Mouse (Mus musculus) liver, embryonic 16.5 days (tissue): ENCODE data around the gene Lcn12. TPM values are rescaled to one million over a fixed set of nuclear protein-coding genes. Genes with fewer than 3 reads are reported as not detected.

Source experiments
- ATAC-seq: fragments of 200-750 bp; cut with Nextera tagmentation; 2 replicates; pipeline ENCODE4 v1.8.0; 2017; ENCODE audit warnings: low read depth, mild to moderate bottlenecking, moderate number of reproducible peaks, moderate library complexity
- H3K27ac ChIP-seq: fragments of 300-500 bp; sonication (generic); 2 replicates; pipeline ENCODE4 v1.5.1; 2014; ENCODE audit warnings: mild to moderate bottlenecking, low read length
- H3K27me3 ChIP-seq: fragments of 300-500 bp; sonication (generic); 2 replicates; pipeline ENCODE4 v1.6.1; 2014; ENCODE audit warnings: low read depth, low read length, mixed read lengths; ENCODE audit not compliant: control insufficient read depth, insufficient read depth
- H3K36me3 ChIP-seq: fragments of 300-500 bp; sonication (generic); 2 replicates; pipeline ENCODE4 v1.6.1; 2014; ENCODE audit warnings: mild to moderate bottlenecking; ENCODE audit not compliant: control insufficient read depth, insufficient read depth
- H3K4me1 ChIP-seq: fragments of 300-500 bp; sonication (generic); 2 replicates; pipeline ENCODE4 v1.6.1; 2014; ENCODE audit warnings: low read depth, low read length, mixed read lengths; ENCODE audit not compliant: control insufficient read depth
- H3K4me2 ChIP-seq: fragments of 300-500 bp; sonication (generic); 2 replicates; pipeline ENCODE4 v1.6.1; 2014; ENCODE audit warnings: low read depth, low read length, mixed read lengths
- H3K4me3 ChIP-seq: fragments of 300-500 bp; sonication (generic); 2 replicates; pipeline ENCODE4 v1.5.1; 2014; ENCODE audit warnings: low read depth, mild to moderate bottlenecking, low read length
- H3K9ac ChIP-seq: fragments of 300-500 bp; sonication (generic); 2 replicates; pipeline ENCODE4 v1.6.1; 2014; ENCODE audit warnings: low read depth, low read length
- H3K9me3 ChIP-seq: fragments of 300-500 bp; sonication (generic); replicated peaks from 2 replicates; pipeline ENCODE4 v1.6.1; 2016; ENCODE audit warnings: low read length; ENCODE audit not compliant: control insufficient read depth
- WGBS: fragments of 180-500 bp; shearing (Covaris S2); extraction: QIAGEN DNeasy Blood & Tissue Kit; methylation state at CpG from one replicate; pipeline ENCODE4 v1.1.7; 2014; ENCODE audit not compliant: insufficient replicate concordance; 5-methylcytosine and 5-hydroxymethylcytosine counted together
- polyA plus RNA-seq: library from polyadenylated mRNA; unstranded; fragments of >200 nt; fragmentation: Nextera tagmentation; extraction: Ambion mirVana; gene quantifications from 2 replicates; pipeline ENCODE4 v1.2.1, GENCODE M21; 2015

Lcn12 gene
- not detected in 2 replicates for polyA plus RNA-seq

GRCm38 (mm10) chr2:25493476-25493961 lies at the start of gene Lcn12:
TSS of gene Lcn12 (minus strand) at chr2:25493911.
- Histone ChIP-seq H3K27me3 (no peaks in the 10 kb centered on the region), H3K27ac (no peak within 1 kb of the TSS), H3K9ac (no peak within 1 kb of the TSS), H3K9me3 (no peaks in the 10 kb centered on the region), H3K4me2 (no peak within 1 kb of the TSS), H3K4me3 (no peak within 1 kb of the TSS), H3K4me1 (peaks cover 4% of the 10 kb centered on the region; the same call in 1 of the 2 replicates), H3K36me3 (no peaks in the 10 kb centered on the region)
- ATAC-seq: no peak
- 65% methylated on average over 5 of the region's 5 CpGs for WGBS

GRCm38 (mm10) chr2:25541644-25542367 lies 48.1 kb upstream of the Lcn12 start:
- H3K27me3 ChIP-seq: no peaks in the 10 kb centered on the region
- H3K36me3 ChIP-seq: peaks cover 7% of the 10 kb centered on the region
- H3K4me3 ChIP-seq: no peak overlapping the region
- 76% methylated on average over 10 of the region's 10 CpGs for WGBS
- no peaks in the 10 kb centered on the region for H3K9me3 ChIP-seq
- no peak overlapping the region for H3K9ac ChIP-seq
- no peak overlapping the region for H3K4me2 ChIP-seq
- no peak for ATAC-seq
- no peak overlapping the region for H3K27ac ChIP-seq
- H3K4me1 ChIP-seq: peaks cover 12% of the 10 kb centered on the region

- WGBS: 86% methylated on average over 4 of the region's 4 CpGs
- no peak for ATAC-seq
- H3K27ac ChIP-seq: no peak overlapping the region
Measured at GRCm38 (mm10) chr2:25540541-25540948, 46.8 kb upstream of the Lcn12 start.

GRCm38 (mm10) chr2:25536531-25536930 lies 42.8 kb upstream of the Lcn12 start:
- Histone ChIP-seq H3K4me3 (no peak overlapping the region), H3K9me3 (no peaks in the 10 kb centered on the region), H3K4me1 (no peaks in the 10 kb centered on the region), H3K36me3 (peaks cover 18% of the 10 kb centered on the region), H3K4me2 (no peak overlapping the region), H3K27me3 (no peaks in the 10 kb centered on the region), H3K9ac (no peak overlapping the region), H3K27ac (no peak overlapping the region)
- ATAC-seq: no peak
- 82% methylated on average over 8 of the region's 8 CpGs for WGBS

More at GRCm38 (mm10) chr2:25540541-25540948, 46.8 kb upstream of the Lcn12 start:
- no peaks in the 10 kb centered on the region for H3K9me3 ChIP-seq
- peaks cover 16% of the 10 kb centered on the region for H3K36me3 ChIP-seq
- no peaks in the 10 kb centered on the region for H3K27me3 ChIP-seq
- H3K4me1 ChIP-seq: peaks cover 6% of the 10 kb centered on the region
- H3K4me3 ChIP-seq: no peak overlapping the region
- no peak overlapping the region for H3K9ac ChIP-seq
- no peak overlapping the region for H3K4me2 ChIP-seq

- Histone ChIP-seq H3K27me3 (no peaks in the 10 kb centered on the region), H3K9ac (no peak overlapping the region), H3K36me3 (peaks cover 23% of the 10 kb centered on the region), H3K4me2 (no peak overlapping the region), H3K4me1 (no peaks in the 10 kb centered on the region), H3K27ac (no peak overlapping the region), H3K9me3 (no peaks in the 10 kb centered on the region), H3K4me3 (no peak overlapping the region)
- 83% methylated on average over 2 of the region's 2 CpGs for WGBS
- no peak for ATAC-seq
Measured at GRCm38 (mm10) chr2:25534866-25535182, 41.1 kb upstream of the Lcn12 start.

- Histone ChIP-seq H3K9ac (no peak overlapping the region), H3K4me1 (no peaks in the 10 kb centered on the region), H3K36me3 (peaks cover 23% of the 10 kb centered on the region), H3K4me3 (no peak overlapping the region), H3K9me3 (no peaks in the 10 kb centered on the region), H3K4me2 (no peak overlapping the region), H3K27me3 (no peaks in the 10 kb centered on the region), H3K27ac (no peak overlapping the region)
- 58% methylated on average over 3 of the region's 3 CpGs for WGBS
- no peak for ATAC-seq
Measured at GRCm38 (mm10) chr2:25534178-25534865, 40.6 kb upstream of the Lcn12 start.

GRCm38 (mm10) chr2:25533707-25534106 lies 40.0 kb upstream of the Lcn12 start:
- Histone ChIP-seq H3K4me3 (no peak overlapping the region), H3K9me3 (no peaks in the 10 kb centered on the region), H3K4me1 (no peaks in the 10 kb centered on the region), H3K27ac (no peak overlapping the region), H3K4me2 (no peak overlapping the region), H3K9ac (no peak overlapping the region), H3K36me3 (peaks cover 26% of the 10 kb centered on the region), H3K27me3 (no peaks in the 10 kb centered on the region)
- WGBS: 83% methylated on average over 2 of the region's 2 CpGs
- no peak for ATAC-seq

GRCm38 (mm10) chr2:25526510-25527302 lies 33.0 kb upstream of the Lcn12 start:
- Histone ChIP-seq H3K9me3 (no peaks in the 10 kb centered on the region), H3K36me3 (peaks cover 50% of the 10 kb centered on the region), H3K4me1 (no peaks in the 10 kb centered on the region), H3K27me3 (no peaks in the 10 kb centered on the region), H3K9ac (no peak overlapping the region), H3K27ac (no peak overlapping the region), H3K4me2 (no peak overlapping the region), H3K4me3 (no peak overlapping the region)
- no peak for ATAC-seq
- 66% methylated on average over 9 of the region's 9 CpGs for WGBS
